Mouse (Mus musculus) cortical plate, adult 2 months (tissue): ENCODE data around the gene Spock1.

Source experiments
- CTCF ChIP-seq: fragments of 200-500 bp; IDR thresholded peaks from 2 replicates; pipeline ENCODE4 v1.5.1; 2011; ENCODE audit warnings: mild to moderate bottlenecking, control low read depth, low read length; ENCODE audit not compliant: insufficient read depth; ENCODE audit errors: extremely low read depth
- POLR2A ChIP-seq: fragments of 200-500 bp; IDR thresholded peaks from 2 replicates; pipeline ENCODE4 v1.6.1; 2011; ENCODE audit warnings: mild to moderate bottlenecking, low read length, control low read depth; ENCODE audit not compliant: insufficient read depth; ENCODE audit errors: extremely low read depth

DNA sequence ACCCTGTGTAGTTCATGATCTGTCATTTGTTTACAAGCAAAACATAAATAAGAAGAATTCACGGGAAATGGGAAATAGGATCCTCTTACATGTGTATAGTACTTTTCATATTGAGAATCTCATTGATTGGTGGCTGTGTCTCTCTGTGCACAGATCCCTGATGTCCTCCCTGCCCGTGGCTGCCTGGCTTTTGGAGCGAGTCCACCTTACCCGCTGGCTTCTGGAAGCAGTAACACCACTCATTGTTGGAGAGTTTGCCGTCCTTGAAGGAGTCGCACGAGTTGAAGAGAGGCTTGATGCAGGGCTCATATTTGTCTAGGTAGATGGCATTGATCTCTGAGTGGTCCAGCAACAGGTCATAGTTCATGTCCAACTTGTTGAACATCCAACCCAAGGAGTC, 468.0 kb downstream of the Spock1 start:
- TF ChIP-seq CTCF: no peak
- no peak for TF ChIP-seq POLR2A
